1 mouse cellular context compared by ENCODE assay signal in the genomic region with DNA sequence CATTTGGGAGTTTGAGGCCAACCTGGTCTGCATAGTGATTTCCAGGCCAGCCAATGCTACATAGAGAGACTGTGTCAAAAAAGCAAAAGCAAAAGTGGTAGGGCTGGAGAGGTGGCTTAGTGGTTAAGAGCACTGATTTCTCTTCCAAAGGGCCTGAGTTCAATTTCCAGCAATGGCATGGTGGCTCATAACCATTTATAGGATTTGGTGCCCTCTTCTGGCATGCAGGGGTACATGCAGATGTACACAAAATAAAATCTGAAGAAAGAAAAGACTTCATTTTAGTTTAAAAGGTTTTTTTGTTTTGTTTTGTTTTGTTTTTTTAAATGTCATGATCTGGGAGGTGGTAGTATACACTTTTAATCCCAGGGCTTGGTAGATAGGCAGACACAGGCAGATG.
TF ChIP-seq lines count a peak whose summit lies in the region.

No protein-coding gene starts in this region.

TF ChIP-seq in MEL, 35 proteins besides CTCF, POLR2A, EP300 and RAD21 (continued from another document):
- TF ChIP-seq MYB (IDR thresholded peaks at IDR 0.05; ENCODE audit: low read depth, low read length), result no peak
- peak; percentile 81 for TF ChIP-seq SMC3 (IDR thresholded peaks at IDR 0.05; ENCODE audit: low read depth, low read length)
- TF ChIP-seq JUND (IDR thresholded peaks at IDR 0.05; ENCODE audit: low read depth, low read length), result no peak
- no peak for TF ChIP-seq ZKSCAN1 (IDR thresholded peaks at IDR 0.05; ENCODE audit: low read depth, low read length)
